Mouse (Mus musculus): Measurements from ENCODE around the gene Aanat.
A peak's percentile ranks its signal among the peaks of the same experiment; 100 is the strongest.

DNA sequence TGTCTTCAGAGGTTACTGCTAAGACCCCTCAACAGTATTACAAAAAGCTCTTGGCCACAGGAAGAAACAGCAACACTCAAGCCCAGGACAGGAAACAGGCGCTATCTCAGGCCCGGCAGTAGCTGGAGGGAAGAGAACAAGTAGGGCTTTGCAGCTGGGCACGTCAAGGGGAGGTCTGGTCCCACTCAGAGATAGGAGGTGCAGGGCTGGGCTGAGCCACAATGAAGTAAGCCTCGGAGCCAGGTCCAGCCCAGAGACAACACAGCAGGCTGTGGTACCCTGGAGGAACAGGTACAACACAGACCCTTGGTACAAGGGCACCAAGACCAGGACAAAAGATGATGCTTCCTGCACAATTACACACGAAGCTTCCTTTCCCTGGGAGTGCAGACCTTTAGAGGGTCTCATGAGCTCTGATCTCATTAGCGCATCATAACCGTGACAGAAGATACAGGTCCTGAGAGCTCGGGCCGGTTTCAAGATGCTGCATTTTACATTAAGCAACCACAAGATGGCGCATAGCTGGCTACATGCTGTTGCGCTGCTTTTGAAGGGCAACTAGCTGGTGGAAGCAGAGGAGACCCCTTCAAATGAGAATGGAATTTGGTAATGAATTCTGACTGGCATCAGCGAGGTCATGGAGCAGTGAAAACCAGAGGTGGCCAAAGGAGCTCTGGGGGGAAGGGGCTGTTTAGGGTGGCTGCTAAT lies 31.9 kb upstream of the Aanat start:
- TF ChIP-seq CTCF (IDR thresholded peaks at IDR 0.05; ENCODE audit: low read depth) = peak; percentile 76
- TF ChIP-seq EP300 (IDR thresholded peaks at IDR 0.05; ENCODE audit: low read depth) = no peak

Measured in heart, postnatal 0 days (tissue).